Mouse (Mus musculus) ES-E14 (cell line): ENCODE results near the gene Gdpd2. TPM values are rescaled to one million over a fixed set of nuclear protein-coding genes. Genes with fewer than 3 reads are reported as not detected.
A peak's percentile ranks its signal among the peaks of the same experiment; 100 is the strongest.

Experiments used
- DNase-seq: peaks from one replicate; pipeline ENCODE4 v3.0.0-alpha.2; 2013; ENCODE audit warnings: low read depth, low spot score
- H3K27ac ChIP-seq: 2 replicates; pipeline ENCODE4 v1.5.1; 2012; ENCODE audit warnings: low read depth, mild to moderate bottlenecking, low read length, moderate library complexity, mixed read lengths; ENCODE audit not compliant: poor library complexity, insufficient read depth, severe bottlenecking
- H3K36me3 ChIP-seq: 2 replicates; pipeline ENCODE4 v1.6.1; 2012; ENCODE audit warnings: mild to moderate bottlenecking, low read length, moderate library complexity, mixed read lengths; ENCODE audit not compliant: control insufficient read depth, poor library complexity, insufficient read depth, severe bottlenecking
- H3K4me1 ChIP-seq, 2 experiments: fragments of 150-350 bp in 1 of 2; sonication (generic) in 1 of 2; 2 replicates each; pipeline ENCODE4 v1.6.1; 2012; ENCODE audit warnings: low read length in 2 of 2, mild to moderate bottlenecking in 1 of 2, mixed read lengths in 1 of 2; ENCODE audit not compliant: control insufficient read depth in 2 of 2, insufficient read depth in 2 of 2, poor library complexity in 1 of 2
- H3K4me3 ChIP-seq, 2 experiments: fragments of 150-350 bp in 1 of 2; sonication (generic) in 1 of 2; 2 replicates each; pipeline ENCODE4 v1.5.1; 2012; ENCODE audit warnings: low read length in 2 of 2, low read depth in 1 of 2, mild to moderate bottlenecking in 1 of 2, mixed read lengths in 1 of 2; ENCODE audit not compliant: insufficient read depth in 1 of 2, poor library complexity in 1 of 2, severe bottlenecking in 1 of 2
- H3K9ac ChIP-seq: 2 replicates; pipeline ENCODE4 v1.6.1; 2012; ENCODE audit warnings: low read depth, mild to moderate bottlenecking, low read length, mixed read lengths; ENCODE audit not compliant: poor library complexity, insufficient read depth, severe bottlenecking
- H3K9me3 ChIP-seq: fragments of 150-350 bp; sonication (generic); 2 replicates; pipeline ENCODE4 v1.6.1; 2012; ENCODE audit warnings: low read depth, mild to moderate bottlenecking, low read length; ENCODE audit not compliant: control insufficient read depth, insufficient read depth
- CHD2 ChIP-seq: IDR thresholded peaks from 2 replicates; pipeline ENCODE4 v1.6.1; 2014; ENCODE audit warnings: mild to moderate bottlenecking, low read depth, low read length, inconsistent platforms
- HCFC1 ChIP-seq: IDR thresholded peaks from 2 replicates; pipeline ENCODE4 v1.6.1; 2012; ENCODE audit warnings: low read length, inconsistent platforms, borderline replicate concordance; ENCODE audit not compliant: insufficient read depth
- MAFK ChIP-seq: IDR thresholded peaks from 2 replicates; pipeline ENCODE4 v1.6.1; 2014; ENCODE audit warnings: mild to moderate bottlenecking, low read depth, low read length, inconsistent platforms; ENCODE audit not compliant: insufficient read depth
- ZC3H11A ChIP-seq: IDR thresholded peaks from 2 replicates; pipeline ENCODE4 v1.6.1; 2012; ENCODE audit warnings: low read depth, mild to moderate bottlenecking, inconsistent platforms, low read length, borderline replicate concordance
- ZNF384 ChIP-seq: IDR thresholded peaks from 2 replicates; pipeline ENCODE4 v1.6.1; 2012; ENCODE audit warnings: low read depth, low read length, inconsistent platforms
- in situ Hi-C, 2 experiments: fragments of 600-800 bp; cut with MboI; formaldehyde crosslinking; loops; one replicate each; pipeline ENCODE4 v1.15.1; 2025; ENCODE audit warnings: low sequenced_read_pairs in 2 of 2, inconsistent platforms in 1 of 2; ENCODE audit not compliant: unreplicated experiment in 2 of 2
- total RNA-seq: library from RNA; depleted of rRNA; stranded (reverse); fragments of 300-350 nt; gene quantifications from 2 replicates; pipeline ENCODE4 v1.2.3, GENCODE M21; 2012; rRNA removed

The Gdpd2 gene
- 0.22 and 0.32 TPM in 2 replicates for total RNA-seq

- Histone ChIP-seq H3K27ac (no peak within 1 kb of the TSS), H3K4me3 (peak within 1 kb of the TSS in 1 of 2 experiments; percentile 36; a peak in 1 of 4 replicates), H3K36me3 (peaks cover 10% of the 10 kb centered on the region)
Measured at GRCm38 (mm10) chrX:100729665-100730188, at the start of gene Gdpd2. TSS of gene Gdpd2 (plus strand) at chrX:100729873.

GRCm38 (mm10) chrX:100686527-100686926 lies 43.1 kb upstream of the Gdpd2 start:
- no peak for DNase-seq
- Histone ChIP-seq H3K36me3 (peaks cover 2% of the 10 kb centered on the region), H3K9ac (no peak overlapping the region), H3K4me1 (no peaks in the 10 kb centered on the region), H3K27ac (no peak overlapping the region), H3K9me3 (no peaks in the 10 kb centered on the region), H3K4me3 (no peak overlapping the region)
- TF ChIP-seq MAFK (no peak), HCFC1 (no peak), ZC3H11A (no peak), ZNF384 (no peak), CHD2 (no peak)
- in situ Hi-C loops, result no loop called here

More at GRCm38 (mm10) chrX:100729665-100730188, at the start of gene Gdpd2:
- no peak for TF ChIP-seq HCFC1
- no peak for TF ChIP-seq ZNF384
- no peak for TF ChIP-seq CHD2
- no peak for TF ChIP-seq MAFK
- TF ChIP-seq ZC3H11A, result no peak
- H3K9ac ChIP-seq, result no peak within 1 kb of the TSS
- H3K4me1 ChIP-seq, result peaks cover 0 to 3% of the 10 kb centered on the region in 2 experiments; a peak in 1 of 4 replicates
- no peak for DNase-seq
- in situ Hi-C loops, result no loop called here
- H3K9me3 ChIP-seq, result no peaks in the 10 kb centered on the region

- no peak for DNase-seq
- TF ChIP-seq HCFC1, result no peak
- TF ChIP-seq ZC3H11A, result no peak
- no peak for TF ChIP-seq CHD2
- TF ChIP-seq MAFK, result no peak
- TF ChIP-seq ZNF384, result no peak
- Histone ChIP-seq H3K4me1 (no peaks in the 10 kb centered on the region), H3K36me3 (peaks cover 2% of the 10 kb centered on the region), H3K9ac (no peak overlapping the region), H3K9me3 (no peaks in the 10 kb centered on the region), H3K4me3 (no peak overlapping the region), H3K27ac (no peak overlapping the region)
- in situ Hi-C loops, result no loop called here
Measured at GRCm38 (mm10) chrX:100687360-100688032, 42.2 kb upstream of the Gdpd2 start.

GRCm38 (mm10) chrX:100688033-100688370 lies 41.7 kb upstream of the Gdpd2 start:
- Histone ChIP-seq H3K9me3 (no peaks in the 10 kb centered on the region), H3K36me3 (peaks cover 2% of the 10 kb centered on the region), H3K9ac (no peak overlapping the region), H3K4me3 (no peak overlapping the region), H3K27ac (no peak overlapping the region), H3K4me1 (no peaks in the 10 kb centered on the region)
- no peak for DNase-seq
- TF ChIP-seq MAFK, result no peak
- TF ChIP-seq HCFC1, result no peak
- no peak for TF ChIP-seq CHD2
- no peak for TF ChIP-seq ZNF384
- TF ChIP-seq ZC3H11A, result no peak
- in situ Hi-C loops, result no loop called here
